Mouse (Mus musculus): ENCODE measurements around the gene Auts2. TPM values are rescaled to one million over a fixed set of nuclear protein-coding genes. Genes with fewer than 3 reads are reported as not detected.

The Auts2 gene
- polyA plus RNA-seq, 1 experiment from 2014 or later = 7.5 TPM

GRCm38 (mm10) chr5:132410338-132410852 is 132.7 kb downstream of the Auts2 start:
- no peak for TF ChIP-seq CTCF (IDR thresholded peaks at IDR 0.05; ENCODE audit: low read depth)
- no peaks in the 10 kb centered on the region for H3K4me1 ChIP-seq (replicated peaks; ENCODE audit: insufficient read depth, low read length)
- ATAC-seq (replicated peaks; ENCODE audit: low FRiP score, low read depth) = no peak
- H3K27me3 ChIP-seq (ENCODE audit: insufficient read depth, low read length) = no peaks in the 10 kb centered on the region
- H3K4me3 ChIP-seq (replicated peaks; ENCODE audit: low read depth, low read length) = no peak overlapping the region
- WGBS = 63% methylated on average over 4 of the region's 4 CpGs
- no peak overlapping the region for H3K27ac ChIP-seq
- H3K4me2 ChIP-seq (ENCODE audit: low read length) = no peak overlapping the region
- no peaks in the 10 kb centered on the region for H3K36me3 ChIP-seq (ENCODE audit: insufficient read depth, low read length)
- H3K9me3 ChIP-seq (replicated peaks; ENCODE audit: low read length) = no peaks in the 10 kb centered on the region
- DNase-seq (ENCODE audit: low spot score) = peak; percentile 28
- no peak overlapping the region for H3K9ac ChIP-seq (ENCODE audit: low read depth, low read length)

DNA sequence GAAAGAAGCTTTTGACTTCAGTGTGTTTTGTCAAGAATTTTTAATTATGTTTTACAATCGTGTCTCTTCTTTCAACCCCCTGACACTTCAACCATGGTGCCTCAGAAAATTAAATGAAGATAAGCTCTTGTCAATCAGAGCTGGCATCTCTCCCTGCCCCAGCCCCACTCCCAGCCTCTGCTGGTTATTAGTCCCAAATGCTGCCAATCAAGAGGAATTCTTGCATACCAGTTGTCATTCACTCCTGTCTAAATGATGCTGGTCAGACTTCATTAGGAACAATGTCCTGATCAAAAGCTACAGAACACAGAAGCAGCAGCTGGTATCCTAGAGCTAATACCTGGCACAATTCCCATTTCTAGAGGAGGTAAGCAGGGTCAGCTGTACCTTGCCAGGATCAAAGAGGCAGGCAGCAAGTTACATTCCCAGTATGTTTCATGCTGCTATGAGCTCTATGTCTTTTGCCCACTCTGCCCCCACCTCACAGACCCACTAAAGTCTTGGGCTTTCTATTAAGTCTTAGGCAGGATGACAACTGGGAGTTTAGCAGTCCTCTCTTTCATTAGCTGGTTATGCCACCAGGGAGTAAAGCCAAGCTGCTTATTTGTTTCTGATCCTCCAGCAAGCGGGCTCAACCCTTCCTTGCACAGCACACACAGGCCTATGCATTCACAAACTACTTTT is 134.1 kb downstream of the Auts2 start:
- Histone ChIP-seq H3K9me3 (replicated peaks; ENCODE audit: low read length) (no peaks in the 10 kb centered on the region), H3K4me3 (replicated peaks; ENCODE audit: low read depth, low read length) (no peak overlapping the region), H3K9ac (ENCODE audit: low read depth, low read length) (no peak overlapping the region), H3K27me3 (ENCODE audit: insufficient read depth, low read length) (no peaks in the 10 kb centered on the region), H3K4me2 (ENCODE audit: low read length) (no peak overlapping the region), H3K36me3 (ENCODE audit: insufficient read depth, low read length) (no peaks in the 10 kb centered on the region), H3K4me1 (replicated peaks; ENCODE audit: insufficient read depth, low read length) (no peaks in the 10 kb centered on the region), H3K27ac (no peak overlapping the region)
- DNase-seq (ENCODE audit: low spot score) = no peak
- no peak for TF ChIP-seq CTCF (IDR thresholded peaks at IDR 0.05; ENCODE audit: low read depth)
- 72% methylated on average over 2 of the region's 2 CpGs for WGBS
- ATAC-seq (replicated peaks; ENCODE audit: low FRiP score, low read depth) = no peak

DNA sequence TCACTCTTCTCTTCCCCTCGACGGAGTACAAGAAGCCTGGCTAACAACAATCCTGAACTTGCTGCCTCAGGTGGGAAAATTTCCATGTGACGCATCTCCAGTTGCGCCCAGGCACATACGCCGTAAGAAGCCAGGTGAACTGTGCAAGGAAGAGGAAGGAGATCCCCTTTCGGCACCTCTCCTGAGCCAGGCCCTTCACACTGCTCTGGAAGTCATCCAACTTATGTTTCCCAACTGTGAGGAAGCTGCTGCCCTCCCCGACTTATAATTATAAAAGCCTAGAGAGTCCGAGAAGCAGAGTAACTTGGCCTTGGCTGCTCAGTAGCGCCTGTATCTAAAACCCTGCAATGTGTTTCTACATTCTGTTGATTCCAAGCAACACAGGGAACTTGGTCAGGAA is 142.6 kb downstream of the Auts2 start:
- DNase-seq (ENCODE audit: low spot score) = no peak
- no peak overlapping the region for H3K4me3 ChIP-seq (replicated peaks; ENCODE audit: low read depth, low read length)
- 69% methylated on average over 10 of the region's 10 CpGs for WGBS
- no peak overlapping the region for H3K9ac ChIP-seq (ENCODE audit: low read depth, low read length)
- no peaks in the 10 kb centered on the region for H3K27me3 ChIP-seq (ENCODE audit: insufficient read depth, low read length)
- no peaks in the 10 kb centered on the region for H3K9me3 ChIP-seq (replicated peaks; ENCODE audit: low read length)
- no peak overlapping the region for H3K4me2 ChIP-seq (ENCODE audit: low read length)
- H3K4me1 ChIP-seq (replicated peaks; ENCODE audit: insufficient read depth, low read length) = no peaks in the 10 kb centered on the region
- H3K36me3 ChIP-seq (ENCODE audit: insufficient read depth, low read length) = no peaks in the 10 kb centered on the region
- H3K27ac ChIP-seq = no peak overlapping the region
- no peak for ATAC-seq (replicated peaks; ENCODE audit: low FRiP score, low read depth)
- TF ChIP-seq CTCF (IDR thresholded peaks at IDR 0.05; ENCODE audit: low read depth) = no peak

- H3K27ac ChIP-seq = no peak overlapping the region
- DNase-seq (ENCODE audit: low spot score) (no peak), ATAC-seq (replicated peaks; ENCODE audit: low FRiP score, low read depth) (no peak)
- WGBS = 42% methylated on average over 4 of the region's 4 CpGs
- H3K4me1 ChIP-seq (replicated peaks; ENCODE audit: insufficient read depth, low read length) = no peaks in the 10 kb centered on the region
- H3K36me3 ChIP-seq (ENCODE audit: insufficient read depth, low read length) = no peaks in the 10 kb centered on the region
- no peaks in the 10 kb centered on the region for H3K27me3 ChIP-seq (ENCODE audit: insufficient read depth, low read length)
- H3K4me2 ChIP-seq (ENCODE audit: low read length) = no peak overlapping the region
- H3K9ac ChIP-seq (ENCODE audit: low read depth, low read length) = no peak overlapping the region
- no peak for TF ChIP-seq CTCF (IDR thresholded peaks at IDR 0.05; ENCODE audit: low read depth)
- H3K4me3 ChIP-seq (replicated peaks; ENCODE audit: low read depth, low read length) = no peak overlapping the region
- no peaks in the 10 kb centered on the region for H3K9me3 ChIP-seq (replicated peaks; ENCODE audit: low read length)
Observed at GRCm38 (mm10) chr5:132399486-132399885, 143.7 kb downstream of the Auts2 start.

- no peaks in the 10 kb centered on the region for H3K4me1 ChIP-seq (replicated peaks; ENCODE audit: insufficient read depth, low read length)
- TF ChIP-seq CTCF (IDR thresholded peaks at IDR 0.05; ENCODE audit: low read depth) = no peak
- DNase-seq (ENCODE audit: low spot score) (no peak), ATAC-seq (replicated peaks; ENCODE audit: low FRiP score, low read depth) (no peak)
- H3K4me3 ChIP-seq (replicated peaks; ENCODE audit: low read depth, low read length) = no peak overlapping the region
- no peak overlapping the region for H3K4me2 ChIP-seq (ENCODE audit: low read length)
- H3K27me3 ChIP-seq (ENCODE audit: insufficient read depth, low read length) = no peaks in the 10 kb centered on the region
- no peaks in the 10 kb centered on the region for H3K9me3 ChIP-seq (replicated peaks; ENCODE audit: low read length)
- no peak overlapping the region for H3K9ac ChIP-seq (ENCODE audit: low read depth, low read length)
- H3K36me3 ChIP-seq (ENCODE audit: insufficient read depth, low read length) = no peaks in the 10 kb centered on the region
- 97% methylated on average over 3 of the region's 3 CpGs for WGBS
- no peak overlapping the region for H3K27ac ChIP-seq
Observed at GRCm38 (mm10) chr5:132395922-132396321, 147.2 kb downstream of the Auts2 start.

- WGBS = 58% methylated on average over 6 of the region's 6 CpGs
- Histone ChIP-seq H3K4me1 (replicated peaks; ENCODE audit: insufficient read depth, low read length) (no peaks in the 10 kb centered on the region), H3K9me3 (replicated peaks; ENCODE audit: low read length) (no peaks in the 10 kb centered on the region)
Observed at GRCm38 (mm10) chr5:132394800-132395575, 148.2 kb downstream of the Auts2 start.

More at GRCm38 (mm10) chr5:132394800-132395575, 148.2 kb downstream of the Auts2 start:
- ATAC-seq (replicated peaks; ENCODE audit: low FRiP score, low read depth) (no peak), DNase-seq (ENCODE audit: low spot score) (no peak)
- TF ChIP-seq CTCF (IDR thresholded peaks at IDR 0.05; ENCODE audit: low read depth) = no peak
- Histone ChIP-seq H3K4me3 (replicated peaks; ENCODE audit: low read depth, low read length) (no peak overlapping the region), H3K9ac (ENCODE audit: low read depth, low read length) (no peak overlapping the region), H3K27me3 (ENCODE audit: insufficient read depth, low read length) (no peaks in the 10 kb centered on the region), H3K27ac (no peak overlapping the region), H3K36me3 (ENCODE audit: insufficient read depth, low read length) (no peaks in the 10 kb centered on the region), H3K4me2 (ENCODE audit: low read length) (no peak overlapping the region)

Measured in kidney, postnatal 0 days (tissue).